Mouse (Mus musculus): ENCODE measurements around the gene Gsdma3. TPM values are rescaled to one million over a fixed set of nuclear protein-coding genes. Genes with fewer than 3 reads are reported as not detected.

Gene Gsdma3
- not detected for polyA plus RNA-seq (2017; shearing (Covaris generic))

GRCm38 (mm10) chr11:98625611-98626410 is at the start of gene Gsdma3, which contains the start of gene Gm12355:
Gene Gsdma3, plus strand, starts transcription at chr11:98626360.
Gene Gm12355, minus strand, starts transcription at chr11:98625661.

GRCm38 (mm10) chr11:98586892-98587563 is 39.1 kb upstream of the Gsdma3 start, which contains the start of gene Ormdl3:
Gene Ormdl3, minus strand, starts transcription at chr11:98587368.

GRCm38 (mm10) chr11:98597991-98598390 is 28.2 kb upstream of the Gsdma3 start, which contains the start of gene Lrrc3c:
Gene Lrrc3c, plus strand, starts transcription at chr11:98598291.

GRCm38 (mm10) chr11:98646459-98646858 is 20.3 kb downstream of the Gsdma3 start, which contains the start of gene Gsdma2:
Gene Gsdma2, plus strand, starts transcription at chr11:98646759.

GRCm38 (mm10) chr11:98664091-98664490 is 37.9 kb downstream of the Gsdma3 start, which contains the start of gene Gsdma:
Gene Gsdma, plus strand, starts transcription at chr11:98664351.

GRCm38 (mm10) chr11:98681786-98682745 is 55.9 kb downstream of the Gsdma3 start, which contains the start of gene Psmd3:
Gene Psmd3, plus strand, starts transcription at chr11:98682554.

Other genes starting within 250 kb of the Gsdma3 start
- 1 to 10 TPM in 1 of 2 experiments, not detected in 1; 1.0 TPM for gene Tcap, start 242.5 kb upstream of the Gsdma3 start, polyA plus RNA-seq (2017; shearing (Covaris generic))
- not detected for gene Pnmt, start 239.9 kb upstream of the Gsdma3 start, polyA plus RNA-seq (2017; shearing (Covaris generic))
- gene Pgap3, start 225.9 kb upstream of the Gsdma3 start, polyA plus RNA-seq (2017; shearing (Covaris generic)) = 10 to 100 TPM; 12.6 to 13.7 TPM
- gene Erbb2, start 213.9 kb upstream of the Gsdma3 start, polyA plus RNA-seq (2017; shearing (Covaris generic)) = under 1 TPM; 0.16 to 0.22 TPM
- 100 to 1,000 TPM; 141 to 157 TPM for gene Mien1, start 187.4 kb upstream of the Gsdma3 start, polyA plus RNA-seq (2017; shearing (Covaris generic))
- 1 to 10 TPM; 1.5 to 6.5 TPM for gene Grb7, start 180.0 kb upstream of the Gsdma3 start, polyA plus RNA-seq (2017; shearing (Covaris generic))
- 10 to 100 TPM; 40.9 to 85.7 TPM for gene Ikzf3, start 80.3 kb upstream of the Gsdma3 start, polyA plus RNA-seq (2017; shearing (Covaris generic))
- 1 to 10 TPM; 3.0 to 3.7 TPM for gene Zpbp2, start 75.3 kb upstream of the Gsdma3 start, polyA plus RNA-seq (2017; shearing (Covaris generic))
- gene Ormdl3, start 39.0 kb upstream of the Gsdma3 start, polyA plus RNA-seq (2017; shearing (Covaris generic)) = 10 to 100 TPM; 62.2 to 78.9 TPM
- under 1 TPM in 1 of 2 experiments, not detected in 1; 0.23 TPM for gene Lrrc3c, start 28.1 kb upstream of the Gsdma3 start, polyA plus RNA-seq (2017; shearing (Covaris generic))
- gene Gm12355, start 699 bp upstream of the Gsdma3 start, polyA plus RNA-seq (2017; shearing (Covaris generic)) = 1 to 10 TPM; 2.4 to 8.5 TPM
- gene Gsdma2, start 20.4 kb downstream of the Gsdma3 start, polyA plus RNA-seq (2017; shearing (Covaris generic)) = 1 to 10 TPM in 1 of 2 experiments, under 1 TPM in 1; 0.11 to 2.6 TPM
- gene Gsdma, start 38.0 kb downstream of the Gsdma3 start, polyA plus RNA-seq (2017; shearing (Covaris generic)) = 1 to 10 TPM in 1 of 2 experiments, under 1 TPM in 1; 0.06 to 1.4 TPM
- 100 to 1,000 TPM; 126 to 133 TPM for gene Psmd3, start 56.2 kb downstream of the Gsdma3 start, polyA plus RNA-seq (2017; shearing (Covaris generic))
- not detected for gene Csf3, start 74.9 kb downstream of the Gsdma3 start, polyA plus RNA-seq (2017; shearing (Covaris generic))
- gene Med24, start 103.1 kb downstream of the Gsdma3 start, polyA plus RNA-seq (2017; shearing (Covaris generic)) = 10 to 100 TPM; 47.7 to 56.0 TPM
- gene Thra, start 114.3 kb downstream of the Gsdma3 start, polyA plus RNA-seq (2017; shearing (Covaris generic)) = 1 to 10 TPM; 7.2 to 7.7 TPM
- 10 to 100 TPM in 1 of 2 experiments, 1 to 10 TPM in 1; 8.1 to 10.2 TPM for gene Nr1d1, start 149.0 kb downstream of the Gsdma3 start, polyA plus RNA-seq (2017; shearing (Covaris generic))
- 10 to 100 TPM; 24.2 to 25.3 TPM for gene Msl1, start 169.2 kb downstream of the Gsdma3 start, polyA plus RNA-seq (2017; shearing (Covaris generic))
- 10 to 100 TPM; 72.0 to 82.4 TPM for gene Casc3, start 178.5 kb downstream of the Gsdma3 start, polyA plus RNA-seq (2017; shearing (Covaris generic))
- gene Rapgefl1, start 210.4 kb downstream of the Gsdma3 start, polyA plus RNA-seq (2017; shearing (Covaris generic)) = under 1 TPM; 0.60 to 0.95 TPM
- 1 to 10 TPM; 3.0 to 3.8 TPM for gene Wipf2, start 237.3 kb downstream of the Gsdma3 start, polyA plus RNA-seq (2017; shearing (Covaris generic))